Mouse (Mus musculus): ENCODE data around the gene Parp2.

GRCm38 (mm10) chr14:50796464-50796863, 11.2 kb upstream of the Parp2 start:
- TF ChIP-seq POLR2A (IDR thresholded peaks at IDR 0.05; ENCODE audit: insufficient read depth, low read length) (no peak), EP300 (IDR thresholded peaks at IDR 0.05; ENCODE audit: insufficient read depth, low read depth, low read length) (no peak)

Data from ES-Bruce4 (cell line).